25 mouse cellular contexts compared by ENCODE assay signal in the genomic region with DNA sequence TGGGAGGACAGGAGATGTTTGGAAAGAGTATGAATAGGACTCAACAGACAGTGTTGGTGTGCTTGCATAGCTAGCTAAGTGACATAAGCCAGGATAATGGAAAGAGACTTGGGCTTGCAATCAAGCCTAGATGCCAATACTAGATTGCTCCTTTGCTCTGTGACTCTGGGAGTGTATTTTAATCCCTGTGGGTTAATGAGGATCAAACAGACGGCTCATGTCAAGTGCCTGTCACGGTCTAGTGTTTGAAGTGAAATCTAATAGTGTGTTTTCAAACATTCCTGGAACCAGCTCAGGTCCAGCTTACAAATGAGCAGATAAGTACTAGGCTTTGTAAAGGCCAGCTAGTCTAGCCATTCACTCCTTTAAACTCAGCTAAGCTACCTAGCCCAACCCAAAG.
DNase-seq lines count a peak whose midpoint lies in the region; ATAC-seq and TF ChIP-seq lines count a peak whose summit lies in the region.
"Had no signal": no experiment of that assay in that cellular context is flagged by ENCODE, and none has a peak within 500 bp of the region (broad histone marks: within the 10 kb centered on the region; RNA-seq: fewer than 3 reads in every experiment).

No protein-coding gene starts in this region.

- WGBS in kidney, embryonic 14.5 days, result 37% methylated on average over 2 of the region's 2 CpGs
- WGBS in kidney, postnatal 0 days, result 16% methylated on average over 2 of the region's 2 CpGs
- 19% methylated on average over 2 of the region's 2 CpGs for WGBS in lung, postnatal 0 days
- 37% methylated on average over 2 of the region's 2 CpGs for WGBS in lung, adult 2 months
- 55% methylated on average over 2 of the region's 2 CpGs for WGBS in heart, embryonic 10.5 days

- no peak overlapping the region for H3K4me2 ChIP-seq in kidney, embryonic 14.5 days (replicated peaks; ENCODE audit: low read depth, low read length)
- H3K4me2 ChIP-seq in kidney, postnatal 0 days (ENCODE audit: low read length), result no peak overlapping the region
- no peak overlapping the region for H3K4me2 ChIP-seq in lung, postnatal 0 days (replicated peaks; ENCODE audit: low read depth, low read length)
- H3K4me2 ChIP-seq: embryonic facial prominence, embryonic 13.5 days; forebrain, embryonic 12.5 days; heart, embryonic 11.5 days; hindbrain, embryonic 12.5 days had no signal

- peak; percentile 76 for ATAC-seq in kidney, embryonic 14.5 days (ENCODE audit: low FRiP score, low TSS enrichment)
- 0 out of 2 replicates have a peak, but pooled peaks have one; percentile 25 for ATAC-seq in kidney, postnatal 0 days (replicated peaks; ENCODE audit: low FRiP score, low read depth)
- peak; percentile 17; the same call in 1 of the 2 replicates for ATAC-seq in lung, postnatal 0 days
- ATAC-seq: activated CD4-positive, CD25-positive, alpha-beta regulatory T cell, adult 4 months; forebrain, embryonic 16.5 days had no signal

- H3K27me3 ChIP-seq in kidney, embryonic 14.5 days (ENCODE audit: control insufficient read depth, insufficient read depth, low read length), result no peaks in the 10 kb centered on the region
- H3K27me3 ChIP-seq in kidney, postnatal 0 days (ENCODE audit: insufficient read depth, low read length), result no peaks in the 10 kb centered on the region
- H3K27me3 ChIP-seq in lung, postnatal 0 days (replicated peaks; ENCODE audit: insufficient read depth, low read length), result no peaks in the 10 kb centered on the region
- no peaks in the 10 kb centered on the region for H3K27me3 ChIP-seq in heart, embryonic 10.5 days (ENCODE audit: insufficient read depth, poor library complexity, severe bottlenecking)
- H3K27me3 ChIP-seq: embryonic facial prominence, embryonic 13.5 days; forebrain, embryonic 12.5 days; hindbrain, embryonic 12.5 days had no signal

- H3K9me3 ChIP-seq in kidney, embryonic 14.5 days (ENCODE audit: control insufficient read depth, low read length), result no peaks in the 10 kb centered on the region
- no peaks in the 10 kb centered on the region for H3K9me3 ChIP-seq in kidney, postnatal 0 days (replicated peaks; ENCODE audit: low read length)
- no peaks in the 10 kb centered on the region for H3K9me3 ChIP-seq in lung, postnatal 0 days (ENCODE audit: low read length)
- H3K9me3 ChIP-seq in heart, embryonic 10.5 days, result no peaks in the 10 kb centered on the region
- H3K9me3 ChIP-seq: embryonic facial prominence, embryonic 10.5 days; embryonic facial prominence, embryonic 13.5 days; forebrain, embryonic 12.5 days; hindbrain, embryonic 12.5 days had no signal

- no peak overlapping the region for H3K9ac ChIP-seq in kidney, embryonic 14.5 days (ENCODE audit: low read depth, low read length)
- H3K9ac ChIP-seq in kidney, postnatal 0 days (ENCODE audit: low read depth, low read length), result no peak overlapping the region
- no peak overlapping the region for H3K9ac ChIP-seq in lung, postnatal 0 days (replicated peaks; ENCODE audit: low read depth)
- H3K9ac ChIP-seq: embryonic facial prominence, embryonic 13.5 days; forebrain, embryonic 12.5 days; hindbrain, embryonic 12.5 days had no signal

- no peak for TF ChIP-seq POLR2A in lung, adult 2 months (IDR thresholded peaks at IDR 0.05; ENCODE audit: borderline replicate concordance, extremely low read depth, low read depth, low read length)

- H3K27ac ChIP-seq in kidney, embryonic 14.5 days (ENCODE audit: low read depth, low read length), result no peak overlapping the region
- no peak overlapping the region for H3K27ac ChIP-seq in kidney, postnatal 0 days
- no peak overlapping the region for H3K27ac ChIP-seq in lung, postnatal 0 days (ENCODE audit: low read length)
- H3K27ac ChIP-seq in heart, embryonic 10.5 days, result no peak overlapping the region
- H3K27ac ChIP-seq: embryonic facial prominence, embryonic 10.5 days; embryonic facial prominence, embryonic 13.5 days; forebrain, embryonic 12.5 days; heart, adult 2 months; hindbrain, embryonic 12.5 days had no signal

- no peaks in the 10 kb centered on the region for H3K4me1 ChIP-seq in kidney, embryonic 14.5 days (ENCODE audit: control insufficient read depth, insufficient read depth, low read length)
- H3K4me1 ChIP-seq in kidney, postnatal 0 days (replicated peaks; ENCODE audit: insufficient read depth, low read length), result no peaks in the 10 kb centered on the region
- H3K4me1 ChIP-seq in lung, postnatal 0 days (ENCODE audit: insufficient read depth, low read depth, low read length), result no peaks in the 10 kb centered on the region
- no peaks in the 10 kb centered on the region for H3K4me1 ChIP-seq in lung, adult 2 months (ENCODE audit: control insufficient read depth, insufficient read depth, low read length)
- H3K4me1 ChIP-seq in heart, embryonic 10.5 days, result no peaks in the 10 kb centered on the region
- H3K4me1 ChIP-seq: embryonic facial prominence, embryonic 10.5 days; embryonic facial prominence, embryonic 13.5 days; forebrain, embryonic 12.5 days; hindbrain, embryonic 12.5 days had no signal

- H3K36me3 ChIP-seq in kidney, embryonic 14.5 days (ENCODE audit: control insufficient read depth, insufficient read depth, low read length), result no peaks in the 10 kb centered on the region
- H3K36me3 ChIP-seq in kidney, postnatal 0 days (ENCODE audit: insufficient read depth, low read length), result no peaks in the 10 kb centered on the region
- H3K36me3 ChIP-seq in lung, postnatal 0 days (ENCODE audit: insufficient read depth, low read length), result no peaks in the 10 kb centered on the region
- H3K36me3 ChIP-seq in heart, embryonic 10.5 days, result no peaks in the 10 kb centered on the region
- H3K36me3 ChIP-seq: embryonic facial prominence, embryonic 10.5 days; embryonic facial prominence, embryonic 13.5 days; forebrain, embryonic 12.5 days; hindbrain, embryonic 12.5 days had no signal

- H3K4me3 ChIP-seq in kidney, embryonic 14.5 days (ENCODE audit: low read length), result no peak overlapping the region
- no peak overlapping the region for H3K4me3 ChIP-seq in kidney, postnatal 0 days (replicated peaks; ENCODE audit: low read depth, low read length)
- H3K4me3 ChIP-seq in lung, postnatal 0 days (ENCODE audit: low read depth, low read length), result no peak overlapping the region
- no peak overlapping the region for H3K4me3 ChIP-seq in lung, adult 2 months (replicated peaks; ENCODE audit: extremely low read depth, low read depth, low read length)
- H3K4me3 ChIP-seq in heart, embryonic 10.5 days, result no peak overlapping the region
- H3K4me3 ChIP-seq: embryonic facial prominence, embryonic 10.5 days; embryonic facial prominence, embryonic 13.5 days; erythroblast, embryonic 14.5 days; forebrain, embryonic 12.5 days; heart, adult 2 months; hindbrain, embryonic 12.5 days had no signal

- no peak for TF ChIP-seq EP300 in lung, postnatal 0 days (IDR thresholded peaks at IDR 0.05)

- no peak for DNase-seq in kidney, adult 9 months
- peak; percentile 38 for DNase-seq in kidney, postnatal 0 days (ENCODE audit: low spot score)
- no peak for DNase-seq in kidney, postnatal 14 days
- DNase-seq in lung, postnatal 0 days (ENCODE audit: low spot score), result peak; percentile 6
- DNase-seq in lung, adult 2 months, result no peak
- no peak for DNase-seq in heart, embryonic 10.5 days (ENCODE audit: low spot score)
- DNase-seq: adrenal gland, adult 8-10 months; adrenal gland, postnatal 25 days; cerebellum, adult 11-12 months; cerebellum, adult 8-10 months; cerebellum, postnatal 10 days; cerebellum, postnatal 36 days; embryo, embryonic 11 days; gastrocnemius, postnatal 10 days; gastrocnemius, postnatal 36 days; heart, adult 2 months had no signal

- TF ChIP-seq CTCF in kidney, postnatal 0 days (IDR thresholded peaks at IDR 0.05; ENCODE audit: low read depth), result no peak
- TF ChIP-seq CTCF in lung, postnatal 0 days (IDR thresholded peaks at IDR 0.05), result no peak
- no peak for TF ChIP-seq CTCF in lung, adult 2 months (IDR thresholded peaks at IDR 0.05; ENCODE audit: insufficient read depth, low read length)

Comparison
In these comparisons a context has a peak if more than half of its experiments do, and no peak if none do; other contexts are left out.
1. DNase-seq: peak in kidney, postnatal 0 days (single experiment) and lung, postnatal 0 days (single experiment); none in kidney, adult 9 months (single experiment), kidney, postnatal 14 days (single experiment), lung, adult 2 months (single experiment) and heart, embryonic 10.5 days (single experiment).
2. ATAC-seq: peak in every context shown above with its lines; median percentile 76 in kidney, embryonic 14.5 days; 25 in kidney, postnatal 0 days; 17 in lung, postnatal 0 days.